Mouse (Mus musculus) heart, adult 18-20 months (tissue): ENCODE data around the gene Gripap1. TPM values are rescaled to one million over a fixed set of nuclear protein-coding genes. Genes with fewer than 3 reads are reported as not detected.

Experiments used
- DNase-seq, 2 experiments: peaks; one replicate each; pipeline ENCODE4 v3.0.0; 2021 to 2022; ENCODE audit warnings: mixed read lengths in 1 of 2
- microRNA-seq, 2 experiments: library from miRNA; unstranded; fragments of <30 nt; microRNA quantifications; one replicate each; pipeline ENCODE4 v1.2.0; 2022
- total RNA-seq, 2 experiments: library from RNA; stranded (reverse); gene quantifications; 2 replicates each; pipeline ENCODE4 v1.2.3; 2021

Gripap1 gene
- total RNA-seq, 2 experiments from 2014 or later: 20.5 to 22.9 TPM

- DNase-seq: no peak
Measured at GRCm38 (mm10) chrX:7867141-7867540, 77.6 kb downstream of the Gripap1 start.

GRCm38 (mm10) chrX:7868506-7868905, 78.9 kb downstream of the Gripap1 start:
- no peak for DNase-seq

- DNase-seq: no peak
Measured at GRCm38 (mm10) chrX:7869826-7870225, 80.3 kb downstream of the Gripap1 start.

Small RNAs within 50 kb of the gene (microRNA-seq; reads per million reads assigned to microRNA genes)
- 68.7 to 77.2 reads per million in 2 experiments for gene Mir1198

Other genes with a start within 250 kb of the Gripap1 start
- under 1 TPM in 1 of 2 experiments, not detected in 1; 0.28 TPM for gene Foxp3, start 216.1 kb upstream of the Gripap1 start, total RNA-seq
- gene Ppp1r3f, start 215.5 kb upstream of the Gripap1 start, total RNA-seq: 1 to 10 TPM; 3.6 to 4.5 TPM
- 10 to 100 TPM; 10.5 to 12.5 TPM for gene Ccdc22, start 184.2 kb upstream of the Gripap1 start, total RNA-seq
- not detected for gene Cacna1f, start 182.7 kb upstream of the Gripap1 start, total RNA-seq
- 1 to 10 TPM; 2.2 to 4.1 TPM for gene Syp, start 151.3 kb upstream of the Gripap1 start, total RNA-seq
- 10 to 100 TPM; 21.1 to 21.5 TPM for gene Prickle3, start 132.5 kb upstream of the Gripap1 start, total RNA-seq
- 10 to 100 TPM; 41.3 to 57.6 TPM for gene Plp2, start 118.4 kb upstream of the Gripap1 start, total RNA-seq
- 10 to 100 TPM; 25.2 to 27.9 TPM for gene Magix, start 108.5 kb upstream of the Gripap1 start, total RNA-seq
- 10 to 100 TPM; 17.8 to 20.1 TPM for gene Gpkow, start 92.6 kb upstream of the Gripap1 start, total RNA-seq
- 10 to 100 TPM; 29.9 to 51.4 TPM for gene Wdr45, start 75.4 kb upstream of the Gripap1 start, total RNA-seq
- not detected for gene Gm45208, start 67.5 kb upstream of the Gripap1 start, total RNA-seq
- gene Praf2, start 61.3 kb upstream of the Gripap1 start, total RNA-seq: 1 to 10 TPM; 5.1 to 5.3 TPM
- under 1 TPM; 0.59 to 0.67 TPM for gene Ccdc120, start 38.9 kb upstream of the Gripap1 start, total RNA-seq
- gene Tfe3, start 27.2 kb upstream of the Gripap1 start, total RNA-seq: 10 to 100 TPM; 12.6 to 13.0 TPM
- gene Kcnd1, start 32.5 kb downstream of the Gripap1 start, total RNA-seq: under 1 TPM; 0.15 to 0.57 TPM
- 10 to 100 TPM; 19.3 to 23.4 TPM for gene Otud5, start 51.6 kb downstream of the Gripap1 start, total RNA-seq
- 1 to 10 TPM; 2.2 to 4.3 TPM for gene Pim2, start 88.5 kb downstream of the Gripap1 start, total RNA-seq
- 10 to 100 TPM; 10.6 to 17.3 TPM for gene Slc35a2, start 94.3 kb downstream of the Gripap1 start, total RNA-seq
- 10 to 100 TPM; 21.3 to 23.5 TPM for gene Pqbp1, start 109.5 kb downstream of the Gripap1 start, total RNA-seq
- gene Timm17b, start 109.6 kb downstream of the Gripap1 start, total RNA-seq: 10 to 100 TPM; 47.2 to 49.7 TPM
- not detected for gene Gm10491, start 118.1 kb downstream of the Gripap1 start, total RNA-seq
- gene Gm10490, start 119.8 kb downstream of the Gripap1 start, total RNA-seq: not detected
- under 1 TPM in 1 of 2 experiments, not detected in 1; 0.12 TPM for gene Pcsk1n, start 130.1 kb downstream of the Gripap1 start, total RNA-seq
- not detected for gene Eras, start 138.8 kb downstream of the Gripap1 start, total RNA-seq
- 10 to 100 TPM; 10.4 to 11.3 TPM for gene Hdac6, start 158.1 kb downstream of the Gripap1 start, total RNA-seq
- gene Gata1, start 188.3 kb downstream of the Gripap1 start, total RNA-seq: not detected
- gene Glod5, start 228.7 kb downstream of the Gripap1 start, total RNA-seq: not detected